Mouse (Mus musculus): ENCODE data around the gene Ccdc124. TPM values are rescaled to one million over a fixed set of nuclear protein-coding genes. Genes with fewer than 3 reads are reported as not detected.

The Ccdc124 gene
- total RNA-seq, 2 experiments from 2014 or later: 42.0 to 42.6 TPM

DNA sequence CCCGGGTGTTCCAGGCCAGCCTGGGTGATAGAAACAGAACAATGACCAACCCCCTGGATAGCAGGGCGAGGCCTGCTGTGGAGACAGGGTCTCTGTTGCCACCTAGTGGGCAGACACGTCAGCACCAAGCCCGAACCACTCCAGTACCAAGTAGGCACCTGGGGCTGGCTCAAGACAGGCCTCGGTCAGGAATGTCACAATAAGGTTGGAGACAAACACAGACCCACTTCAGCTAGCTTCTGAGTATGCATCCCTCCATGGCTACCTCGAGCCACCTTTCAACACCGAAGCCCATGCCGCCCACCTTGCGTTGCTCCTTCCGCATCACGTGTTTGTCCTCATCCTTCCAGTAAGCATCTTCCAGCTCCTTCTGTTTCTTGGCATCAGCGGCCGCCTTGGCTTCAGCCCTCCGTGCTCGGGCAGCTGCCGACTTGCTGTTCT is 4.1 kb downstream of the Ccdc124 start:
- peak; percentile 86 for DNase-seq

DNA sequence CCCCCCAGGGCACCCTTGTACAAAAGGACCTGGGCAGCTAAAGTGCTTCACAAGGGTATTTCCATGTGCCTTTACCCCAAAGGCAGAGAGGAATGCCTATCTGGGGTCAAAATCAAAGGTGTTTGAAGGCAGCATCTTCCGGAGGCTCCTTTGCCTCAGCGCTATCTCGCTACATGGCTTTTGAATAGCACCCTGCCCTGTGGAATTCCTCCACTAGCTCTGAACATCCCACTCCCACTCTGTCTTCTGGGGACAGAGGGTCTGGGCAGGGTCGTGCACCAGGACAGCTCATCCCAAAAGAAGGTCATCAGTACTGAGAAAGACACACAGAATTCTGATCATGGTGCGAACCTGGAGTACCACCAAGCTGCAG is 4.5 kb downstream of the Ccdc124 start:
- DNase-seq: no peak

DNA sequence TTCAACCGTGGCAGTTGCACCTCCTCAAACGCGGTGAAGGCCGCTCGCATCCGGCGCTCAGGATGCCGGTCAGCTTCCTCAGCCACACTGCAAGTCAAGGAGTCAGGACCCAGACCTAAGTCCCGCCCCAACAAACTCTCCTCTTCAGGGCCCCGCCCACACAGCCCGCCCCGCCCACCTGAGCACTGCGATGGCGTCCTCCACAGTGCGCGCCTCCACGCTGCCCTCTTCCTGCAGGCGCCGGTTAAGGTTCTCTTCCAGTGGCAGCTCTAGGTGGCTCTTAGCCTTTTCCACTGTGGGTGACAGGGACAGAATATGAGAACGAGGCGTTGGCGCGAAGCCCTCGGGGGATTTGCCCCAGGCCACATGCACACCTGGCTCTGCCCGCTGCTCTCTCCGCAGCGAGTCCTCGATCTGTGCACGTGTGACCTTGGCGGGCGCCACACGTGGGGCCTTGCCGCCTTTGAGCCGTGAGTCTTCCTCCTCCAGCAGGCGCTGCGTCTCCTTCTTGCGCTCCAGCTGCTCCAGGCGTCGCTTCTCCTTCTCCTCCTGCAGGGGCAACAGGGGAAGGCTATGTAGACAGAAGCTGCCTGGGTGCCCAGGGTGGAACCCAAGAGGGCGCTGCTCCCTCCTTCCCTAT is 5.1 kb downstream of the Ccdc124 start:
- DNase-seq: peak; percentile 71

DNA sequence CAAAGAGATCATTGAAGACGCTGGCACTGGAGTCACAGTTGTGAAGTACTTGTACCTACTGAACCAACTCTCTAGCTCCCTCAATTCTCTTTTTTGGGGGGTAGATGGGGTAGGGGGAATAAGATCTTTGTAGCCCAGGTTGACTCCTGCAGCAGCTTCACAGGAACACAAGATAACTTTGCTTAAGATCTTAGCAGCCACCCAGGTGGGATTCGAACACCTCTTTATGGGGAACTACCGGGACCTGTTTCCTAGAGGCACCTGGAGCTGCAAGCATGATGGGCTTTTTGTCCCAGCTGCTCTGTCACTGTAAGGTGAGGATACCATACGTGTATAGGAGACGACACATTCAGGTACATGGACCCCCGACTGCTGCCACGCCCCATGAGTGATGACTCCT is 7.2 kb downstream of the Ccdc124 start:
- no peak for DNase-seq

DNA sequence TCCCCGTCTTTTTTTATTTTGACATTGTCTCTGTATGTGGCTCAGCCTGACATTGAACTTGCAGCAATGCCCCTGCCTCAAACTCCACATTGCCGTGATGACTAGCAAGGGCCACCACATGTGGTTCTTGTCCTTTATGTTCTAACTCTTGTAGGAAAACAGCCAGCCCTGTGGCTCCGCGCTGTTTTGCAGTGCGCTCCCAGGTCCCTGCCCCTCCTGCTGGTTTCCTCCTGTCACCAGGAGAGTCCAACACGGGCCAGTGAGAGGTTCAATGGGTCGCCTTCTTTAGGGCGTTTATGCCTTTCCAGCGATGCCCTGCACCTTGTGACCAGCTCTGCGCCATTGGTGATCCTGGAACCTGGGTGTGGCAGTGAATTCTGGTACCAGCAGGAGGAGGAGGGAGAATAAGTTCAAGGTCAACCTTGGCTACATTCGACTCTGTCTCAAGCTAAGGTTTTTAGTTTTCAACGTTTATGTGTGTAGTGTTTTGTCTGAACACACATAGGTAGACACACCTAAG is 7.7 kb downstream of the Ccdc124 start:
- DNase-seq: no peak

DNA sequence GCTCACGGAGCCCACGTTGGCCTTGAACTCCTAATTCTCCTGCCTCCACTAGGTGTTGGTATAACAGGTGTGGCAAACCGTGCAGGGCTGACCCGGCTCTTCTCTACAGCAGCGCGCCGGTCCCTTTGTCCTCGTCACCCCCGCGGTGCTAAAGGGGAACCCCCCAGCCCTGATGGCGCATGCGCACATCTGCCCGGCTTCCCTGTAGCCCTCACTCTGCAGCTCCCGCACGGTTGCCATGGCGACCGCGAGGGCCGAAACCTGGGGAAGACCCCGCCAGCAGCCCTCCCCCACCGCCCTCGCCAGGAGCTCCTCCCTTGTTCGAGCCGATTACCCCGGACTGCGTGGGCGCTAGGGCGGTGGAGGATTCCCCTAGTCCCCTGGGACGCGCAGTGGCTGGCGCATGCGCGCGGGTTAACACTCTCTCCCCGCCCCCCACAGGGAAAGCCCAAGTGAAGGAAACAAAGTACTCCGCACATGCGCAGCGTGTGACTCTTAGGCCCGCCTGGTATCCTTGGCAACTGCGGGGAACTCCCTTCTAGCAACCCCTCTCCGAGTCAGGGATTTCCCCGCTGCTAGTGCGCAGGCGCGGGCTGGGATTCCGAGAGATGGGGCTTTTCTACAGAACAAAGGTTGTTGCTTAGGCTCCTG is 8.3 kb downstream of the Ccdc124 start:
- DNase-seq: peak; percentile 99

DNA sequence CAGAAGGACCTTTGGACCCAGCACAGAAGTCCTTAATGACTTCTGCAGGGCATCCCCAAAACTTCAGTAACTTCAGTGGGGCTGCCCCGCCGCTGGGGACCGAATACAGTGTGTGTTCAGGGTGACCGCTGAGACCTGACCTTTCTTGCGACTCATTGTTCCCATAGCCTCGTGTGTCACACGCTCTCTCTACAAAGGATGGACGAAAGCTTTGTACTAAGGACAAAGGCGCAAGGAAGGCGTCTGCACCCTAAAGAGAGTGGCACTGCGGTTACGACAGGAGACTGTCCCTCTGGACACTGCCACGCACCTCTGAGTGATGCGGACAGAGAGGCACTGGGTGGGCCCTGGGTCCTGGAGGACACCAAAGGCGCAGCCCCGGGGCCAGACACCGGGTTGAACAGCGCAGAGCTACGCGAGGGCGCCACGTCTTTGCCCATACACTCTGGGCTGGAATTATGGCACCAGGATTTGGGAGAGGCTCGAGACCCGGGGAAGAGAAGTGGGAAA is 9.0 kb downstream of the Ccdc124 start:
- DNase-seq: peak; percentile 44

DNA sequence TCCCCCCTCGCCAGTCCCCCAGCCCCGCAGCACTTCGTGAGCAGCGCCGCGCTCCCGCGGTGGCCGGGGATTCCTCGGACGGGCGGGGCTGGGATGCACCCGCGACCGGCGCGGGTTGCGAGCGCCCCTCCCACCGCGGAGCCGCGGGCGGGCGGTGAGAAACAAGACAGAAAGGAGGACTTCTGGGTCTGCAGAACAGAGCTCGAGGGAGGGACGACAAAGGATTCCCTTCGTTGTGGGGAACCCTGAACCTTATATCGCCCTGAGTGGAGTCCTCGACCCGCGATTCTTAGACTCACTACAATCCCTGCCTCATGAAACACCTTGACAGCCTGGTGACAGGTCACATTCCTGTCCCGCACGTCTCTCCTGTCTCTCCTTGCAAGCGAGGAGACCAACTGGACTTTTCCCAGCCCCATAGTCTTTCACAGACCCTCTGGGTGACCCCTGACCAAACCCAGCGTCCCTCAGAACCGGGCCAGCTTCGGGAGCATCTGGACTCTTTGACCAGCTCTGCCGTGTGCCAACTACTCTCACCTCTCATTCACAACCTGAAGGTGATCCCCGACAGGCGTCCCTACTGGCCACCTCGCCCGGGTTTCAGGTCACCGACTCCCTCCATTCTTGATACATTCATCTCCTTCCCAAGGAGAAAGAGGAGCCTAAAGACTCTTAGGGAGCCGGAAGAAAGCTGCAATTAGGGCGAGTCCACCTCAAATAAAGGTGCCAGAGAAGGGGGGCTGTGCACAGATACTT is 9.6 kb downstream of the Ccdc124 start:
- DNase-seq: peak; percentile 39

DNA sequence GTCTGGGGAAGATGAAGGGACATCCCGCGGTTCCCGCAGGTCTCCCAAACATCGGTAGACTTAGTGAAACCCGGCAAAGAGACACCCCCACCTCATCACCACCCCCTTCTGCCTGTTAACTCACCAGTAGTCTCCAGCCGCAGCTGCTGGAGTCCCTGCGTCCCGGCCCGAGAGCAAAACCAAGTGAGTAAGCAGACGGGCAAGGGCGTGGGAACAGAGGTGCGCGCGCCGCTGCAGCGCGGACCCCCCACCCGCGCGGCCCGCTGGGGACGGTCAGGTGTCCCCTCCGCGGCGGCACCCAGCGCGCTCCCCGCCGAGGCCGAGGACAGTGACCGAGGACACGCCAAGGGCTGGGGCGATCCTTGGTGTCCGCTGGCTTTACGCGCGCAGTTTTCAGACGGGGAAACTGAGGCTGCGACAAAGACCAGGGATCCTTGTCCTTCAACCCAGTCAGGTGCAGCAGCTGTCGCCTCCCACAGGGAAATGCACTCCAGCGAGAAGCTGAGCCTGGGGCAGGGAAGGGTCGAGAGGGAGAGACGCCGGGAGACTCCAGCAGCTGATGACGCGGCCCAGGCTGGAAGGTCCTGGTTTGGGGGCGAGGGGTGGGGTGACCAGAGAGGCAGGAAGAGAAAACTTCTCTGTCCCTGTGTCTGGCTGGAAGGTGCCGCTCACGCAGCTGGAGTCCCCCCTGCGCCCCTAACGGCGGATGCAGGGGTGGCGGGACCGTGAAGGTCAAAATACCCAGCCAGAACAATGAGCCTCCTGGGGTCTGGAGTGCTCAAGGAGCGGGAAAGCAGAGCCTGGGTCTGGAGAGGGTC is 10.7 kb downstream of the Ccdc124 start, which contains the start of gene Kcnn1:
Gene Kcnn1 (minus strand): TSS at position 435 of the 818 bp plus-strand sequence.
- no peak for DNase-seq

DNA sequence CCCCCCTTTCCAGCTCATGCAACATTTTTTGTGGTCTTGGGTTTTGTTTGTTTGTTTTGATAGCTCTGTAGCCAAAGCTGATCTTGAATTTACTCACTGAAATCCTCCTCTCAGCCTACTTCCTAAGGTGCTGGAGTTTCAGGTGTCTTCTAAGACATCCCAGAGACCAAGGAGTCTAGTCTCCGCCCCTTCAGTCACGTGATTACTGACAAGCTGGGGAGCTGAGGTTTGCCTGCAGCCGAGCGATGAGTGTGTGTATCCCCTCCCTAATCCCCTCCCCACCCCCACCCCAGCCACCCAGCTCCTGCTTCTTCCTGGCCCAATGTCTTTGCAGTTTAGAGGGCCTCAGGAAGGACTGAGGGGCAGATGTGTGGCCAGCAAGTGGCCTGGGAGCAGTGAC is 16.2 kb downstream of the Ccdc124 start:
- no peak for DNase-seq

DNA sequence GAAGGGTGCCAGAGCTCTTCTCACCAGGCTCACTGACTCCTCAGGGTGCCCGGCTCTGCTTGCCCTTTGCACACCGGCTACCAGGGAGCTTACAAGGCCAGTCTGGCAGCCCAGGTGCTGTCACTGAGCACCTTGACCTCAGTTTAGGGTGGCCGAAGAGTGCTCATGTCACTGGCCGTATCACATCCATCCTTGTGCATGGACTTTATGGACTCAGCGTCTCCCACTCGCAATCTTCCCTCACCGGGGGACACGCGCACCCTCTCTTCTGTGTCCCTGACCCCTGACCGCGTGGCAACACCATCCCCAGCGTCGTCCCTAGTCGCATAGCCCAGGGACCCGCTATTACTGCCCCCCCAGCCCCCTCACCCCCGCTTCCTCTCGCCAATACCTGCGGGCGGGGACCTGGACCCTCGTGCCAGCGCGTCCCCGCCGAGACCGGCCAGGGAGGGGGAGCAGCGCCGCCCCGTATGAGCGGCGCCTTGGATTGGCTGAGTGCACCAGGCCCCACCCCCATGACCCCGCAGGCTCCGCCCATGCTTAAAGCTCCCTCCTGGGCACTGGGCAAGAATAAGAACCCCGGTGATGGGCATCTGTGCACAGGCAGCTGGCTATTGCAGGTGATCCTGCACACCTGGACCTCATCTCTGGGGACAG is 17.1 kb downstream of the Ccdc124 start:
- DNase-seq: peak; percentile 88

DNA sequence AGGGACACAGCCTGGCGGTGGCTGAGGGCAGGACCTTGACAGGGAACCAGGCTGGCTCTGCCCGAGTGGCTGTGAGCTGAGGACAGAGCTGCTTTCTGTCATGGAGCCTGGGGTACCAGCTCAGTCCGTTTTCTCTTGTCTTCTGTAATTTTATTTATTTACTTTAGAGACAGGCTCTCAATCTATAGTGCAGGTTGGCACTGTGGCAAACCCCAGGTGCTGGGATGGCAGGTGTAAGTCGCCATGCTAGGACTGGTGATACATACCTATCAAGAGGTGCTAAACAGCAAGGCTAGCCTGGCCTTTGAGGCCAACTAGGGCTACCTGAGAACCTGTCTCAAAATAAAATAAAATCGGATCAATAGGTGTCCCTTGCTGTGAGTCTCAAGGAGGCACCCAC is 17.7 kb downstream of the Ccdc124 start:
- no peak for DNase-seq

DNA sequence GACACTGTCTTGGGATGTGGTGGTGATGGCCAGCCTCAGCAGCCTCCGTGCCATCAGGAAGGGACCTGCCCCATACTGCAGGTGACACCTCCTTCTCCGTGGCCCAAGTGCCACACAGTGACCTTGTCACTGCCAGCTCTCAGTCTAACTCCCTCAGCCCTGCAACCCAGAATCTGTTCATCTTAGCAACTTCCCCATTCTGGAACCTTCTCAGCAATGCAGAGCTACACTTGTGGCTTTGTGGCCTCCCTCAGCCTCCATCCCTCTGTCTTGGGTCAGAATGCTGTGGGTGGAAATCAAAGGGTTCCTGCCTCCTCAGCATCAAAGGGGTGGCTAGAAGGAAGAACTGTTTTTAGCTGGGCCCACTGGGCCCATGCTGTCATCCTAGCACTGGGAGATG is 19.9 kb downstream of the Ccdc124 start:
- no peak for DNase-seq

DNA sequence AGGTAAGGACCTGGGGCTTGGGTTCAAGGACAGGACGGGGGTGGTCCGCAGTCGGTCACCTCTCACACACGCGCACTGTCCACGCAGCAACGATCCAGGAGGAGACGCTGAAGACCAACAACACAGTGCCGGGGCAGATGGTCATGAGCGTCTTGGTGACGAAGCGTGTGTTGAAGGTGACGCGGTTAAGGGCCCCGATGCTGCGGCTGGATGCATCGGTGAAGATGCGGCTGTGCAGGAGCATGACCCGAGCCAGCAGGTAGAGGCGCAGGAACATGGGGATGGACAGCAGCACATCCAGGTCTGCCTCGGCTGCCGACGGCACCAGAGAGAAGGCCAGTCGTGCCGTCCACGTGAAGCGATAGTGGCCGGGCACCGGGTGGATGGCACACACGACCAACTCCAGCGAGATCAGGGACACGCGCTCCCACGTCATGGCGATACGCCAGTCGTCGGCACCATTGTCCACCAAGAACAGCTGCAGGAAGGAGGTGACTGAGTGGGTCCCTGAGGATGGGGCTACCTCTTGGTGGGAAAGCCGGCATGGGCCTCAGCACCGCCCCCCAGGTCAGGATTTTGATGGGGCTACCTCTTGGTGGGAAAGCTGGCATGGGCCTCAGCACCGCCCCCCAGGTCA is 21.0 kb downstream of the Ccdc124 start:
- DNase-seq: no peak

DNA sequence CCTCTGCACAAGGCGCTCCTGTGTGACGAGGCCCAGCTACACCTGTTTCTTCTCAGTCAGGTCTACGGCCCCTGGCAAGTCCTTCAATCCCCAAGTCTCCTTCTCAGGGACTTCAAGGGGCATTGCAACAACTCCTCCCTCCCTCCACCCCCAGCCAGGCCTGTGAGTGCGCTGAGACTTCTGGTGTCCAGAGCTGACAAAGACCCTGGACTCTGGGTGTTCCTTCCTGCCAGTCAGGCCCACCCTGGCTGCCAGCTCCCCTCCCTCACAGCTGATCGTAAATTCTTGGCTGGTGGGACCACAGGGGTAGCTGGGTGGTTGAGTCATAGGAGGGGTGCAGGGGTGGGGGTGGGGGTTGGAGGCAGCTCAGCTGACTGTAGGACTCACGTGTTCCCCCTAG is 21.9 kb downstream of the Ccdc124 start:
- no peak for DNase-seq

DNA sequence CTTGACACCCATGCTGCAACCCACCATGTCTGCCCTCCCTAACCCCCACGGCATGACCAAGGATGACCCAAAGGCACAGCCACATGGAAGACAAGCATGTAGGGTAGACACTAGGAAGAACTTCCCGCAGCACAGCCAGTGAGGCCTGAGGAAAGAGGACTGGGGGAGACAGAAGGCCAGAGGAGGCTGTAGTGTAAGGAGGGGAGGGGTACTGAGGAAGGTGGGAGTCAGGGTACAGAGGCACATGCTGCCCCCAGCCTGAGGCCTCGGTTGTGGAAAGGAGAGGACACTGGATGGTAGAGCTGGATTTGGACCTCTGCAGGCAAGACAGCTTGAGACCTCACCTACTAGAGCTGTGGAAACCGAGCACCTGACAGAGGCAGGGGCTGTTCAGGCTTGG is 22.8 kb downstream of the Ccdc124 start:
- no peak for DNase-seq

DNA sequence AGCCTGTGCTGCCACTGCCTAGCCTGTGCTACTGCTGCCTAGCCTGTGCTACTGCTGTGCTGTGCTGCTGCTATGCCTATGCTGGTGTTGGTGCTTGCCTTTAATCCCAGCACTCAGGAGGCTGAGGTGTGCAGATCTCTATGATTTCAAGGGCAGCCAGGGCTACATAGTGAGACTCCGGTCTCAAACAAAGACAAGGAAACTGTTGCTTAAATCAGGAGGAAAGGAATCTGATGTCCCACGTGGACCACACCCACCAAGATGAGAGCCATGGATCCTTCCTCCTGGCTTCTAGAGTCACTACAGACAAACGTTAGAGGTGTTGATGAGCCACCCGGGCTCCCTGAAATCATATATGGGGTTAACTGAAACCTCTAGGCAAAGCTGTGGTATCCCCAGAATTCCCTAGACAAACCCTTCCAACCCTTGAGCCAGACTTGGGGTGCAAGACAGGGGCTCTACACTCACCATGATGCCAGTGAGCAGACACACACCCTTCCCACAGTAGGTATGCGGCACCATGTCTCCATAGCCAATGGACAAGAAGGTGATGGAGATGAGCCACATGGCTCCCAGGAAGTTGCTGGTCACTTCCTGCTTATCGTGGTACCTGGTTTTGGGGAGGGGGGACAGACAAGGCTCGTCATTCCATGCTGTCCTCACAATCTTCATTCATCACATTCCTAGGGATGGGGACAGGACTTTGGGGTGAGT is 23.4 kb downstream of the Ccdc124 start:
- DNase-seq: no peak

DNA sequence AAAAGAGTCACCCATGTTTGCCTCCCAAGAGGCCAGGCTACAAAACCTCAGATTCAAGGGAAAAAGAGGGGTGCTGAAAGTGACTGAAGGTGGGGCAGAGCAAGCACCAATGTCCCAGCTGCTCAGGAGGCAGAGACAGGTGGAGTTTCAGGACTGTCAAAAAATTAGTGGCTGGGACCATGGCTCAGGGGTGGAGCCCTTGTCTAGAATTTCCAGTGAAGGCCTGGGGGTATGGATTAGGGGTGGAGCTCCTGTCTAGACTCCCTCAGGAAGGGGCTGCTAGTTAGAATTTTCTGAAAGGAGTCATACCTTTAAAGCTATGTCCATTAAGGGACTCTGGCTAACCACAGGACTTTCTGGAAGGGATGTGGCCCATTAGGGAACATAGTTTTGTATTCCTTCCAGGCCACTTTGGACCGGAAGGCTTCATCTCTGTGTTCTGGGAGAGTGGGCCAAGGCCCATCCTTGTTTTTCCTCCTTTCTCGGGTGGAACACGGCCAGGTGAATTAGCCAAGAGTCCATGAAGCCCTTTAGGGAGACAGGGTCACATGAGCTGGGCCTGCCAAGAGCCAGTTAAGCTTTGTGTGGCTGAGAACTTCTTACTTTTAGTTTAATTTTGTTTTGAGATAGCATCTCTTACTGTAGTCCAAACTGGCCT is 24.3 kb downstream of the Ccdc124 start:
- DNase-seq: peak; percentile 65

DNA sequence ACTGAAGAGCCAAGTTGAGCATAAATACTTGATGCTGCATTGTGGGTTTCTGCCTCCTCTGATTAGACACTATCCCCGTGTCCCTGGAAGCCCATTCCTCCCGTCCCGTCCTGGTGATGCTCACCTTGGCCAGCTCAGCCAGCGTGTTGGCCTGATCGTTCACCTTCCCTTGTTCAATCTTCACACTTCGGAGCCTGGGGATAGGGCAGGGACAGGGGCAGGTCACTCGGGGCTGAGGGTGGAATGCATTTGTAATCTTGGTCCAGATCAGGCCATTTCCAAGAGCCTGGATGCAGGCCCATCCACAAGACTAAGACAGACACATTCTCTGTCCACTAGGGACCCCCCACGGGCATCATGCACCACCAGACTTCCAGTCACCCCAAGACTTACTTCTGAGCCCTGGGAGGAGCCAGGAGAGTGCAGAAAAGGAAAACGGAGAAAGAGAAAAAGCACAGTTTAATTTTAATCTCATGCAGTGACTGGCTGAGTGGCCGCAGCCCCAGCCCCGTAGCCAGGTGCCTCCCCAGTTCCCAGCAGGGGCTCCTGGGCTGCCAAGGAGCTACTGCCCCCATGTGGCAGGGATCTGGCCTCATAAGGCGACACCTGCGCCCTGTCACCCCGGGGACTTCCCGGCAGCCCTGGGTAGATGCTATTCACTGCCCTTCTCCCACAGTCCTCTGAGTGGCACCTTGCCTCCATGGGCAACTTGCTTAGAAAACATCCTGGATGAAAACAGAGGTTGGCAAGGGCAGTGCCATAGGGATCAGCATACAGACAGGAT is 27.2 kb downstream of the Ccdc124 start:
- DNase-seq: no peak
